ENCODE assay signal across 22 mouse cellular contexts in genomic region chr17:70626925-70627324, GRCm38 (mm10).
"Had no signal": no experiment of that assay in that cellular context is flagged by ENCODE, and none has a peak within 500 bp of the region (broad histone marks: within the 10 kb centered on the region; RNA-seq: fewer than 3 reads in every experiment).

No protein-coding gene starts in this region.

- H3K9me3 ChIP-seq: embryonic facial prominence, embryonic 10.5 days; embryonic facial prominence, embryonic 12.5 days; embryonic facial prominence, embryonic 13.5 days; embryonic facial prominence, embryonic 15.5 days; forebrain, embryonic 10.5 days; forebrain, embryonic 12.5 days; forebrain, embryonic 13.5 days; forebrain, embryonic 15.5 days had no signal

- H3K9ac ChIP-seq: embryonic facial prominence, embryonic 12.5 days; embryonic facial prominence, embryonic 13.5 days; embryonic facial prominence, embryonic 15.5 days; forebrain, embryonic 12.5 days; forebrain, embryonic 13.5 days; forebrain, embryonic 15.5 days; forebrain, postnatal 0 days had no signal

- H3K4me2 ChIP-seq: embryonic facial prominence, embryonic 12.5 days; embryonic facial prominence, embryonic 13.5 days; embryonic facial prominence, embryonic 15.5 days; forebrain, embryonic 12.5 days; forebrain, embryonic 13.5 days; forebrain, embryonic 15.5 days had no signal

- H3K27me3 ChIP-seq: embryonic facial prominence, embryonic 12.5 days; embryonic facial prominence, embryonic 13.5 days; embryonic facial prominence, embryonic 15.5 days; forebrain, embryonic 12.5 days; forebrain, embryonic 13.5 days; forebrain, embryonic 15.5 days had no signal

- H3K36me3 ChIP-seq: embryonic facial prominence, embryonic 10.5 days; embryonic facial prominence, embryonic 12.5 days; embryonic facial prominence, embryonic 13.5 days; embryonic facial prominence, embryonic 15.5 days; forebrain, embryonic 10.5 days; forebrain, embryonic 12.5 days; forebrain, embryonic 15.5 days had no signal

- H3K27ac ChIP-seq: embryonic facial prominence, embryonic 10.5 days; embryonic facial prominence, embryonic 12.5 days; embryonic facial prominence, embryonic 13.5 days; embryonic facial prominence, embryonic 15.5 days; forebrain, embryonic 10.5 days; forebrain, embryonic 12.5 days; forebrain, embryonic 13.5 days; forebrain, embryonic 15.5 days; gastrocnemius, adult 2 months had no signal

- DNase-seq: cerebellum, adult 8-10 months; cerebellum, adult 9-10 months; cerebellum, adult 9-11 months; embryo, embryonic 11 days; forebrain, postnatal 0 days; gastrocnemius, adult 2 months; gastrocnemius, postnatal 10 days; gastrocnemius, postnatal 14 days; gastrocnemius, postnatal 25 days; gastrocnemius, postnatal 36 days; heart, adult 18-20 months had no signal

- H3K4me3 ChIP-seq: embryonic facial prominence, embryonic 10.5 days; embryonic facial prominence, embryonic 12.5 days; embryonic facial prominence, embryonic 13.5 days; embryonic facial prominence, embryonic 15.5 days; erythroblast, embryonic 14.5 days; forebrain, embryonic 10.5 days; forebrain, embryonic 12.5 days; forebrain, embryonic 13.5 days; forebrain, embryonic 15.5 days; gastrocnemius, adult 2 months had no signal

- ATAC-seq: forebrain, embryonic 13.5 days; forebrain, embryonic 14.5 days; forebrain, embryonic 15.5 days; forebrain, embryonic 16.5 days; forebrain, postnatal 0 days had no signal

- H3K4me1 ChIP-seq: embryonic facial prominence, embryonic 10.5 days; embryonic facial prominence, embryonic 12.5 days had no signal
